9 mouse cellular contexts compared by ENCODE assay signal in genomic region chr4:127612761-127613160, GRCm38 (mm10).
DNase-seq lines count a peak whose midpoint lies in the region; ATAC-seq and TF ChIP-seq lines count a peak whose summit lies in the region.
"Had no signal": no experiment of that assay in that cellular context is flagged by ENCODE, and none has a peak within 500 bp of the region (broad histone marks: within the 10 kb centered on the region; RNA-seq: fewer than 3 reads in every experiment).

No protein-coding gene starts in this region.

- no peak overlapping the region for H3K27ac ChIP-seq in kidney, embryonic 15.5 days
- H3K27ac ChIP-seq in ES-E14 (ENCODE audit: insufficient read depth, low read depth, low read length, poor library complexity, severe bottlenecking) = no peak overlapping the region
- H3K27ac ChIP-seq: midbrain, embryonic 12.5 days had no signal

- no peaks in the 10 kb centered on the region for H3K27me3 ChIP-seq in kidney, embryonic 15.5 days
- H3K27me3 ChIP-seq: midbrain, embryonic 12.5 days had no signal

- H3K9ac ChIP-seq in kidney, embryonic 15.5 days = no peak overlapping the region
- no peak overlapping the region for H3K9ac ChIP-seq in ES-E14 (ENCODE audit: insufficient read depth, low read depth, low read length, poor library complexity, severe bottlenecking)
- H3K9ac ChIP-seq: midbrain, embryonic 12.5 days had no signal

- no peak for ATAC-seq in kidney, embryonic 15.5 days (replicated peaks; ENCODE audit: low FRiP score)

- in situ Hi-C loops in ES-E14 (cut with MboI; ENCODE audit: low sequenced_read_pairs in 2 of 2, unreplicated experiment in 2 of 2) = loop anchor here in 1 of 2 experiments (10.0 kb wide), 1 partner anchor 238 kb away; no protein-coding TSS in a partner anchor

- WGBS in kidney, embryonic 15.5 days = 49% methylated on average over 8 of the region's 8 CpGs

- H3K4me2 ChIP-seq in kidney, embryonic 15.5 days = no peak overlapping the region
- H3K4me2 ChIP-seq: midbrain, embryonic 12.5 days had no signal

- DNase-seq in kidney, adult 18-20 months = peak; percentile 46
- DNase-seq in 3T3-L1 (ENCODE audit: low read depth, low spot score) = peak; percentile 6
- DNase-seq in ES-E14 (ENCODE audit: low read depth, low spot score) = peak; percentile 72
- peak; percentile 65 to 78 for DNase-seq in cerebellum, postnatal 14 days
- DNase-seq in lung, postnatal 14 days = peak; percentile 44
- DNase-seq in frontal cortex, postnatal 25 days (ENCODE audit: low spot score in 2 of 2) = no peak
- no peak for DNase-seq in natural killer cell, adult 2 months (ENCODE audit: low spot score in 2 of 2)

- no peaks in the 10 kb centered on the region for H3K36me3 ChIP-seq in kidney, embryonic 15.5 days
- no peaks in the 10 kb centered on the region for H3K36me3 ChIP-seq in ES-E14 (ENCODE audit: control insufficient read depth, insufficient read depth, low read length, poor library complexity, severe bottlenecking)
- H3K36me3 ChIP-seq: midbrain, embryonic 12.5 days had no signal

- no peaks in the 10 kb centered on the region for H3K9me3 ChIP-seq in kidney, embryonic 15.5 days (replicated peaks)
- H3K9me3 ChIP-seq in ES-E14 (ENCODE audit: control insufficient read depth, insufficient read depth, low read depth, low read length) = no peaks in the 10 kb centered on the region
- H3K9me3 ChIP-seq: midbrain, embryonic 12.5 days had no signal

- H3K4me1 ChIP-seq in kidney, embryonic 15.5 days = no peaks in the 10 kb centered on the region
- no peaks in the 10 kb centered on the region for H3K4me1 ChIP-seq in ES-E14 (ENCODE audit: control insufficient read depth in 2 of 2, insufficient read depth in 2 of 2, low read length in 2 of 2, poor library complexity in 1 of 2)
- H3K4me1 ChIP-seq: midbrain, embryonic 12.5 days had no signal

- no peak overlapping the region for H3K4me3 ChIP-seq in kidney, embryonic 15.5 days (replicated peaks)
- no peak overlapping the region for H3K4me3 ChIP-seq in ES-E14 (ENCODE audit: insufficient read depth in 1 of 2, low read depth in 1 of 2, low read length in 2 of 2, poor library complexity in 1 of 2, severe bottlenecking in 1 of 2)
- H3K4me3 ChIP-seq: midbrain, embryonic 12.5 days had no signal

TF ChIP-seq in ES-E14, 5 proteins besides CTCF, POLR2A, EP300 and RAD21:
- TF ChIP-seq HCFC1 (IDR thresholded peaks at IDR 0.05; ENCODE audit: borderline replicate concordance, insufficient read depth, low read length) = no peak
- peak; percentile 28; the same call in 1 of the 2 replicates for TF ChIP-seq ZC3H11A (IDR thresholded peaks at IDR 0.05; ENCODE audit: borderline replicate concordance, low read depth, low read length)

Comparison
In these comparisons a context has a peak if more than half of its experiments do, and no peak if none do; other contexts are left out.
1. DNase-seq: peak in kidney, adult 18-20 months (single experiment), 3T3-L1 (single experiment), ES-E14 (single experiment), cerebellum, postnatal 14 days (2 of 2) and lung, postnatal 14 days (single experiment); none in frontal cortex, postnatal 25 days (0 of 2) and natural killer cell, adult 2 months (0 of 2).